Mouse (Mus musculus): ENCODE data around the gene Filip1.

- no peak for TF ChIP-seq POLR2A (IDR thresholded peaks at IDR 0.05; ENCODE audit: low read depth, low read length)
- no peak for TF ChIP-seq CTCF (IDR thresholded peaks at IDR 0.05; ENCODE audit: extremely low read depth, insufficient read depth, insufficient read length, insufficient replicate concordance)
Measured at GRCm38 (mm10) chr9:79926464-79927155, 86.0 kb downstream of the Filip1 start.

All from spleen, adult 2 months (tissue).